Comparison of ENCODE assay signal across 9 mouse cellular contexts in the genomic region with DNA sequence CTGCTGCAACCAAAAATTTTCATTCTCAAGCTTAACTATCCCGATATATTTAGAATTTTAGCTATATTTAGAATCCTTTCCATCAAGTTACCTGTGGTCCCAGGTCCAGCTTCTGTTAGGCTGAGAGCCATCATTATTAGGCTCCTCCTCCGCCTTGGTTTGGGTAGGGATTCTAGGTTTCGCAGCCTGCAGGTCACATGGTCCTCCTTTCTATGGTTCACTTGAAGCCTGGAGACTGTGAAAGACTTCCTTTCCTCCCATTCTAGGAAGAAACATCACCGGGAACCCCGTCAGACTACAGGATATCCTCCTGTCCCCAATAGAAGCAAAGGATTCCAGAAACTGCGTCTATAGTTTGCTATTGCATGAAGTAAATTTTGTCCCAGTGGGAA. TPM values are rescaled to one million over a fixed set of nuclear protein-coding genes. Genes with fewer than 3 reads are reported as not detected.
DNase-seq lines count a peak whose midpoint lies in the region; ATAC-seq lines count a peak whose summit lies in the region.
"Had no signal": no experiment of that assay in that cellular context is flagged by ENCODE, and none has a peak within 500 bp of the region (broad histone marks: within the 10 kb centered on the region; RNA-seq: fewer than 3 reads in every experiment).

No protein-coding gene starts in this region.

- peaks cover 3% of the 10 kb centered on the region; the same call in 1 of the 2 replicates for H3K4me1 ChIP-seq in heart, embryonic 11.5 days (ENCODE audit: control insufficient read depth, insufficient read depth, low read length)
- H3K4me1 ChIP-seq in embryonic facial prominence, embryonic 15.5 days = peaks cover 38% of the 10 kb centered on the region
- peaks cover 30% of the 10 kb centered on the region for H3K4me1 ChIP-seq in hindbrain, embryonic 14.5 days (replicated peaks; ENCODE audit: control insufficient read depth, insufficient read depth, low read length)
- peaks cover 30% of the 10 kb centered on the region for H3K4me1 ChIP-seq in midbrain, embryonic 13.5 days (replicated peaks)

- peak overlapping the region; percentile 62; the same call in 1 of the 2 replicates for H3K27ac ChIP-seq in heart, embryonic 11.5 days (ENCODE audit: low read depth, low read length)
- peak overlapping the region; percentile 92 for H3K27ac ChIP-seq in embryonic facial prominence, embryonic 15.5 days (replicated peaks)
- peak overlapping the region; percentile 100 for H3K27ac ChIP-seq in hindbrain, embryonic 14.5 days
- H3K27ac ChIP-seq in midbrain, embryonic 13.5 days = peak overlapping the region; percentile 96

- H3K9me3 ChIP-seq in heart, embryonic 11.5 days (replicated peaks; ENCODE audit: control insufficient read depth, low read length) = no peaks in the 10 kb centered on the region
- H3K9me3 ChIP-seq in embryonic facial prominence, embryonic 15.5 days (replicated peaks) = no peaks in the 10 kb centered on the region
- H3K9me3 ChIP-seq in hindbrain, embryonic 14.5 days (ENCODE audit: control insufficient read depth, low read length) = no peaks in the 10 kb centered on the region
- no peaks in the 10 kb centered on the region for H3K9me3 ChIP-seq in midbrain, embryonic 13.5 days

- no peak for DNase-seq in heart, postnatal 14 days
- no peak for DNase-seq in hindbrain, embryonic 14.5 days (ENCODE audit: low spot score)
- DNase-seq in left cerebral cortex, postnatal 36 days (ENCODE audit: low spot score in 2 of 2) = no peak
- no peak for DNase-seq in ovary, adult 18-20 months (ENCODE audit: low spot score)
- DNase-seq in adipocyte (ENCODE audit: low spot score) = no peak
- DNase-seq: adrenal gland, adult 8-10 months had no signal

- H3K9ac ChIP-seq in heart, embryonic 11.5 days (ENCODE audit: low read depth, low read length) = no peak overlapping the region
- no peak overlapping the region for H3K9ac ChIP-seq in embryonic facial prominence, embryonic 15.5 days
- H3K9ac ChIP-seq in hindbrain, embryonic 14.5 days = peak overlapping the region; percentile 80
- H3K9ac ChIP-seq in midbrain, embryonic 13.5 days (replicated peaks) = no peak overlapping the region

- 57% methylated on average over 6 of the region's 6 CpGs for WGBS in heart, embryonic 11.5 days (ENCODE audit: insufficient replicate concordance)
- WGBS in embryonic facial prominence, embryonic 15.5 days = 66% methylated on average over 6 of the region's 6 CpGs
- WGBS in hindbrain, embryonic 14.5 days = 65% methylated on average over 6 of the region's 6 CpGs
- 79% methylated on average over 6 of the region's 6 CpGs for WGBS in midbrain, embryonic 13.5 days

- no peaks in the 10 kb centered on the region for H3K36me3 ChIP-seq in heart, embryonic 11.5 days (ENCODE audit: control insufficient read depth, insufficient read depth, low read length)
- no peaks in the 10 kb centered on the region for H3K36me3 ChIP-seq in embryonic facial prominence, embryonic 15.5 days
- H3K36me3 ChIP-seq in hindbrain, embryonic 14.5 days (replicated peaks; ENCODE audit: control insufficient read depth, insufficient read depth) = no peaks in the 10 kb centered on the region
- no peaks in the 10 kb centered on the region for H3K36me3 ChIP-seq in midbrain, embryonic 13.5 days

- no peak for ATAC-seq in heart, embryonic 11.5 days (replicated peaks; ENCODE audit: insufficient number of reproducible peaks, low FRiP score, low TSS enrichment)
- no peak for ATAC-seq in embryonic facial prominence, embryonic 15.5 days (ENCODE audit: insufficient number of reproducible peaks, low FRiP score, low TSS enrichment, low read depth)
- no peak for ATAC-seq in hindbrain, embryonic 14.5 days (ENCODE audit: low FRiP score)
- no peak for ATAC-seq in midbrain, embryonic 13.5 days

- peak overlapping the region; percentile 50 for H3K4me2 ChIP-seq in heart, embryonic 11.5 days
- peak overlapping the region; percentile 84 for H3K4me2 ChIP-seq in embryonic facial prominence, embryonic 15.5 days (replicated peaks)
- H3K4me2 ChIP-seq in hindbrain, embryonic 14.5 days (replicated peaks) = peak overlapping the region; percentile 94
- H3K4me2 ChIP-seq in midbrain, embryonic 13.5 days (replicated peaks) = peak overlapping the region; percentile 63

- no peaks in the 10 kb centered on the region for H3K27me3 ChIP-seq in heart, embryonic 11.5 days (ENCODE audit: control insufficient read depth, insufficient read depth, low read length)
- no peaks in the 10 kb centered on the region for H3K27me3 ChIP-seq in embryonic facial prominence, embryonic 15.5 days
- no peaks in the 10 kb centered on the region for H3K27me3 ChIP-seq in hindbrain, embryonic 14.5 days (ENCODE audit: control insufficient read depth, insufficient read depth, low read length)
- H3K27me3 ChIP-seq in midbrain, embryonic 13.5 days = peaks cover 4% of the 10 kb centered on the region; the same call in 1 of the 2 replicates

- H3K4me3 ChIP-seq in heart, embryonic 11.5 days (ENCODE audit: low read depth, low read length) = no peak overlapping the region
- H3K4me3 ChIP-seq in embryonic facial prominence, embryonic 15.5 days (replicated peaks) = no peak overlapping the region
- H3K4me3 ChIP-seq in hindbrain, embryonic 14.5 days (replicated peaks; ENCODE audit: low read length) = no peak overlapping the region; the same call in 1 of the 2 replicates
- no peak overlapping the region for H3K4me3 ChIP-seq in midbrain, embryonic 13.5 days (replicated peaks)

- intact Hi-C loops in heart, postnatal 14 days (cut with DNase I) = loop anchor here (2.0 to 10.0 kb wide), 6 partner anchors 196 to 790 kb away; partner anchors contain the start of genes Fyn, Mfsd4b3 and Rev3l
- intact Hi-C loops in left cerebral cortex, postnatal 36 days (cut with DNase I) = loop anchor here (5.0 kb wide), 3 partner anchors 55 to 560 kb away; partner anchors contain the start of gene Rev3l

RNA-seq across cellular contexts. Expression of gene Ccn6, which starts 8.9 kb away (rescaled TPM):
- 0.36 TPM in 1 of 2 replicates, not detected in the other for polyA plus RNA-seq in heart, embryonic 11.5 days (2014; fragmentation: Nextera tagmentation; extraction: Ambion mirVana)
- total RNA-seq in heart, postnatal 14 days (2021) = under 1 TPM in 1 of 2 experiments, not detected in 1; 0.19 TPM
- polyA plus RNA-seq in embryonic facial prominence, embryonic 15.5 days (2015; fragmentation: Nextera tagmentation; extraction: Ambion mirVana) = 0.61 and 0.62 TPM in 2 replicates
- polyA plus RNA-seq in hindbrain, embryonic 14.5 days (2014; fragmentation: Nextera tagmentation; extraction: Ambion mirVana) = 0.33 and 0.41 TPM in 2 replicates
- polyA plus RNA-seq in midbrain, embryonic 13.5 days (2015; fragmentation: Nextera tagmentation; extraction: Ambion mirVana) = 0.32 and 0.53 TPM in 2 replicates
- total RNA-seq in left cerebral cortex, postnatal 36 days (2021) = under 1 TPM in 1 of 2 experiments, not detected in 1; 0.36 TPM

RNA-seq across cellular contexts. Expression of gene Tube1, which starts 38.8 kb away (rescaled TPM):
- polyA plus RNA-seq in heart, embryonic 11.5 days (2014; fragmentation: Nextera tagmentation; extraction: Ambion mirVana) = 14.5 TPM in 2 replicates
- 1 to 10 TPM; 1.6 to 3.4 TPM for total RNA-seq in heart, postnatal 14 days (2021)
- polyA plus RNA-seq in embryonic facial prominence, embryonic 15.5 days (2015; fragmentation: Nextera tagmentation; extraction: Ambion mirVana) = 14.3 and 15.6 TPM in 2 replicates
- 8.2 and 8.8 TPM in 2 replicates for polyA plus RNA-seq in hindbrain, embryonic 14.5 days (2014; fragmentation: Nextera tagmentation; extraction: Ambion mirVana)
- 10.6 and 12.0 TPM in 2 replicates for polyA plus RNA-seq in midbrain, embryonic 13.5 days (2015; fragmentation: Nextera tagmentation; extraction: Ambion mirVana)
- 1 to 10 TPM; 2.8 to 3.7 TPM for total RNA-seq in left cerebral cortex, postnatal 36 days (2021)

RNA-seq across cellular contexts. Expression of gene Fam229b, which starts 38.8 kb away (rescaled TPM):
- 8.0 and 8.6 TPM in 2 replicates for polyA plus RNA-seq in heart, embryonic 11.5 days (2014; fragmentation: Nextera tagmentation; extraction: Ambion mirVana)
- 1 to 10 TPM; 3.5 to 5.9 TPM for total RNA-seq in heart, postnatal 14 days (2021)
- polyA plus RNA-seq in embryonic facial prominence, embryonic 15.5 days (2015; fragmentation: Nextera tagmentation; extraction: Ambion mirVana) = 14.4 and 15.3 TPM in 2 replicates
- polyA plus RNA-seq in hindbrain, embryonic 14.5 days (2014; fragmentation: Nextera tagmentation; extraction: Ambion mirVana) = 30.5 and 38.9 TPM in 2 replicates
- 30.6 and 31.7 TPM in 2 replicates for polyA plus RNA-seq in midbrain, embryonic 13.5 days (2015; fragmentation: Nextera tagmentation; extraction: Ambion mirVana)
- total RNA-seq in left cerebral cortex, postnatal 36 days (2021) = 10 to 100 TPM; 16.1 to 18.6 TPM
